Mouse (Mus musculus) G1E (cell line): ENCODE results near the gene Ccr7. TPM values are rescaled to one million over a fixed set of nuclear protein-coding genes. Genes with fewer than 3 reads are reported as not detected.

ENCODE experiments used
- ATAC-seq: 2 replicates; pipeline ENCODE4 v1.8.0; 2016; ENCODE audit warnings: mild to moderate bottlenecking; ENCODE audit not compliant: insufficient number of reproducible peaks, poor library complexity, low FRiP score, severe bottlenecking; ENCODE audit errors: extremely low read depth
- DNase-seq: peaks from one replicate; pipeline ENCODE4 v3.0.0; 2012; ENCODE audit warnings: low spot score
- H3K27me3 ChIP-seq: 2 replicates; pipeline ENCODE4 v1.6.1; 2012; ENCODE audit warnings: mild to moderate bottlenecking, low read length, inconsistent platforms; ENCODE audit not compliant: insufficient read depth
- H3K36me3 ChIP-seq: replicated peaks from 2 replicates; pipeline ENCODE3; 2012; ENCODE audit warnings: mild to moderate bottlenecking, inconsistent platforms
- H3K4me1 ChIP-seq: 2 replicates; pipeline ENCODE4 v1.6.1; 2012; ENCODE audit warnings: low read depth, low read length, inconsistent platforms, mixed read lengths; ENCODE audit not compliant: insufficient read depth
- H3K4me3 ChIP-seq: 2 replicates; pipeline ENCODE4 v1.5.1; 2012; ENCODE audit warnings: low read depth, mild to moderate bottlenecking, inconsistent platforms, low read length, moderate library complexity, mixed read lengths
- H3K9me3 ChIP-seq: replicated peaks from 2 replicates; pipeline ENCODE4 v1.6.1; 2012; ENCODE audit warnings: inconsistent platforms
- CTCF ChIP-seq: IDR thresholded peaks from 2 replicates; pipeline ENCODE4 v1.5.1; 2012; ENCODE audit warnings: low read depth, low read length, inconsistent platforms, mixed read lengths
- GATA1 ChIP-seq: IDR thresholded peaks from 2 replicates; pipeline ENCODE4 v1.6.1; 2012; ENCODE audit warnings: borderline replicate concordance, low read length, inconsistent platforms, mixed read lengths
- GATA2 ChIP-seq: IDR thresholded peaks from 2 replicates; pipeline ENCODE4 v1.6.1; 2012; ENCODE audit warnings: low read depth, low read length, inconsistent platforms, borderline replicate concordance
- POLR2AphosphoS5 ChIP-seq: IDR thresholded peaks from 2 replicates; pipeline ENCODE4 v1.6.1; 2012; ENCODE audit warnings: low read depth, low read length, inconsistent platforms; ENCODE audit not compliant: insufficient replicate concordance
- TAL1 ChIP-seq: conservative IDR thresholded peaks from 2 replicates; pipeline ENCODE4 v1.6.1; 2012; ENCODE audit warnings: low read depth, low read length, inconsistent platforms, mixed read lengths
- polyA plus RNA-seq: library from polyadenylated mRNA; stranded (reverse); fragments of >175 nt; gene quantifications from 2 replicates; pipeline ENCODE4 v1.2.3, GENCODE M21; 2012
- total RNA-seq, 2 experiments: library from RNA; stranded (forward) in 1 of 2; stranded (reverse) in 1 of 2; fragments of 200-1000 nt in 1 of 2; fragments of >200 nt in 1 of 2; fragmentation: Nextera tagmentation in 1 of 2; gene quantifications; 2 replicates each; pipeline ENCODE4 v1.2.3; 2014 to 2017

Ccr7 gene
- total and polyA plus RNA-seq, 3 experiments = 0.11 TPM; not detected in 2

DNA sequence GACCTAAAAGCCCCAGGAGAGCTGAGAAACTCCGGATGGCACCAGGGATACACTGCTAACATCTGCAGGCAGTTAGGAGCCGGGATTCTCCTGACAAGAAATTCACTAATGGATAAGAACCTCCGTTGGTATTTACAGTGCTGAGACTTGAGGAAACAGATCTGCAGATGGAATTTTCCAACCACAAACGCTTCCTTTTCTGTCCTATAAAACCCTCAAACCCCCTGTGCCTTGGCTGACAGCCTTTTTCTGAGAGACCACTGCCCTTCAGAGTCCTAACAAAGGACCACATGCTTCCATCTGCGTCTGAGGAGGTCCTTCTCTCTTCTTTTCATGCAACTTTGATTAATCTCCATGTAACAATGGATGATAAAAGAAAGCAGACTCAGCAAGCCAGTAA lies 6.8 kb upstream of the Ccr7 start:
- no peaks in the 10 kb centered on the region for H3K36me3 ChIP-seq
- ATAC-seq (no peak), DNase-seq (no peak)
- H3K4me3 ChIP-seq = no peak overlapping the region
- H3K27me3 ChIP-seq = peaks cover 25% of the 10 kb centered on the region
- H3K9me3 ChIP-seq = no peaks in the 10 kb centered on the region
- TF ChIP-seq TAL1 (no peak), GATA2 (no peak), POLR2AphosphoS5 (no peak), GATA1 (no peak), CTCF (no peak)
- H3K4me1 ChIP-seq = no peaks in the 10 kb centered on the region; the same call in 1 of the 2 replicates

DNA sequence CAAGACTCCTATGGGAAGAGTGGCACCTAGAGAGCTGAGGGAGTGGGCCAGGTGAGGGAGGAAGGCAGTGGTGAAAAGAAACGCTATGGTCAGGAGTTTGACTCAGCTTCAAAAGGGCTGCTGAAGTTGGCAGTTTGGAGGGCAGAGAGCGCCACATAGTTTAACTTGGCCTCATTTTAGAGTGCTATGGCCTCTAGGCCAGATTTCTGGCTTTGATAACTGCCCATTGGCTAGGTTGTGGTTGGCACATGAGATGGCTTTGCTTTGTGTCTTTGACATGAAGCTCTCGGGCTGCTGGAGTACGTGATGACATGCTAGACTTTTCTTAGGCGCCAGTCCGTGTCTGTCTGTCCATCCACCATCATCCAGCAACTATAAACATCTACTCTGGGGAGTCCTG lies 5.4 kb upstream of the Ccr7 start:
- no peaks in the 10 kb centered on the region; the same call in 1 of the 2 replicates for H3K4me1 ChIP-seq
- TF ChIP-seq GATA1 = no peak
- ATAC-seq (no peak), DNase-seq (no peak)
- H3K4me3 ChIP-seq = no peak overlapping the region
- H3K9me3 ChIP-seq = no peaks in the 10 kb centered on the region
- H3K36me3 ChIP-seq = no peaks in the 10 kb centered on the region
- peaks cover 24% of the 10 kb centered on the region for H3K27me3 ChIP-seq

GRCm38 (mm10) chr11:99155817-99156216 lies 940 bp upstream of the Ccr7 start:
- TF ChIP-seq CTCF (no peak), POLR2AphosphoS5 (no peak), GATA1 (no peak), GATA2 (no peak), TAL1 (no peak)
- ATAC-seq (no peak), DNase-seq (no peak)
- H3K9me3 ChIP-seq = no peaks in the 10 kb centered on the region
- H3K27me3 ChIP-seq = peaks cover 40% of the 10 kb centered on the region
- H3K4me1 ChIP-seq = no peaks in the 10 kb centered on the region
- no peaks in the 10 kb centered on the region for H3K36me3 ChIP-seq
- no peak overlapping the region for H3K4me3 ChIP-seq

GRCm38 (mm10) chr11:99153767-99154753 lies 817 bp downstream of the Ccr7 start:
- TF ChIP-seq POLR2AphosphoS5 = no peak
- DNase-seq = no peak
- Histone ChIP-seq H3K27me3 (peaks cover 40% of the 10 kb centered on the region), H3K9me3 (no peaks in the 10 kb centered on the region), H3K36me3 (no peaks in the 10 kb centered on the region), H3K4me1 (peaks cover 4% of the 10 kb centered on the region), H3K4me3 (no peak overlapping the region)
- ATAC-seq = no peak

- ATAC-seq = no peak
- Histone ChIP-seq H3K4me3 (no peak overlapping the region), H3K36me3 (no peaks in the 10 kb centered on the region), H3K27me3 (peaks cover 43% of the 10 kb centered on the region), H3K4me1 (peaks cover 4% of the 10 kb centered on the region), H3K9me3 (no peaks in the 10 kb centered on the region)
- TF ChIP-seq GATA1 (no peak), POLR2AphosphoS5 (no peak), GATA2 (no peak), TAL1 (no peak), CTCF (no peak)
- no peak for DNase-seq
Measured at GRCm38 (mm10) chr11:99152323-99153144, 2.3 kb downstream of the Ccr7 start.

- Histone ChIP-seq H3K4me3 (no peak overlapping the region), H3K27me3 (peaks cover 46% of the 10 kb centered on the region), H3K4me1 (peaks cover 4% of the 10 kb centered on the region), H3K36me3 (no peaks in the 10 kb centered on the region), H3K9me3 (no peaks in the 10 kb centered on the region)
- DNase-seq (no peak), ATAC-seq (no peak)
- no peak for TF ChIP-seq POLR2AphosphoS5
- no peak for TF ChIP-seq GATA1
- TF ChIP-seq CTCF = no peak
- TF ChIP-seq TAL1 = no peak
Measured at GRCm38 (mm10) chr11:99151333-99151930, 3.4 kb downstream of the Ccr7 start.
